Comparison of ENCODE assay signal across 14 mouse cellular contexts in genomic region chr8:121175540-121176090, GRCm38 (mm10). TPM values are rescaled to one million over a fixed set of nuclear protein-coding genes. Genes with fewer than 3 reads are reported as not detected.
DNase-seq lines count a peak whose midpoint lies in the region; ATAC-seq lines count a peak whose summit lies in the region.
"Had no signal": no experiment of that assay in that cellular context is flagged by ENCODE, and none has a peak within 500 bp of the region (broad histone marks: within the 10 kb centered on the region; RNA-seq: fewer than 3 reads in every experiment).

No protein-coding gene starts in this region.

- H3K36me3 ChIP-seq in hindbrain, embryonic 15.5 days = no peaks in the 10 kb centered on the region
- H3K36me3 ChIP-seq in hindbrain, embryonic 16.5 days (ENCODE audit: control insufficient read depth, insufficient read depth, low read length) = no peaks in the 10 kb centered on the region
- no peaks in the 10 kb centered on the region for H3K36me3 ChIP-seq in lung, embryonic 15.5 days
- no peaks in the 10 kb centered on the region for H3K36me3 ChIP-seq in embryonic facial prominence, embryonic 11.5 days (replicated peaks; ENCODE audit: control insufficient read depth, insufficient read depth, low read depth, low read length)
- H3K36me3 ChIP-seq in embryonic facial prominence, embryonic 15.5 days = no peaks in the 10 kb centered on the region
- H3K36me3 ChIP-seq: intestine, embryonic 15.5 days; liver, embryonic 15.5 days had no signal

- no peak overlapping the region for H3K4me2 ChIP-seq in hindbrain, embryonic 15.5 days
- no peak overlapping the region for H3K4me2 ChIP-seq in hindbrain, embryonic 16.5 days (ENCODE audit: low read length)
- H3K4me2 ChIP-seq in lung, embryonic 15.5 days = 0 out of 2 replicates have a peak overlapping the region, but pooled peaks have one; percentile 26
- H3K4me2 ChIP-seq in embryonic facial prominence, embryonic 11.5 days (ENCODE audit: low read depth, low read length) = no peak overlapping the region
- 0 out of 2 replicates have a peak overlapping the region, but pooled peaks have one; percentile 21 for H3K4me2 ChIP-seq in embryonic facial prominence, embryonic 15.5 days (replicated peaks)
- H3K4me2 ChIP-seq: intestine, embryonic 15.5 days; liver, embryonic 15.5 days had no signal

- H3K4me3 ChIP-seq in hindbrain, embryonic 15.5 days = no peak overlapping the region
- no peak overlapping the region for H3K4me3 ChIP-seq in hindbrain, embryonic 16.5 days (ENCODE audit: low read length)
- no peak overlapping the region for H3K4me3 ChIP-seq in lung, embryonic 15.5 days
- no peak overlapping the region for H3K4me3 ChIP-seq in embryonic facial prominence, embryonic 11.5 days (ENCODE audit: low read depth, low read length)
- no peak overlapping the region for H3K4me3 ChIP-seq in embryonic facial prominence, embryonic 15.5 days (replicated peaks)
- H3K4me3 ChIP-seq: intestine, embryonic 15.5 days; liver, embryonic 15.5 days had no signal

- no peaks in the 10 kb centered on the region for H3K27me3 ChIP-seq in hindbrain, embryonic 15.5 days
- no peaks in the 10 kb centered on the region for H3K27me3 ChIP-seq in hindbrain, embryonic 16.5 days (replicated peaks; ENCODE audit: control insufficient read depth, insufficient read depth, low read length)
- H3K27me3 ChIP-seq in lung, embryonic 15.5 days = no peaks in the 10 kb centered on the region; the same call in 1 of the 2 replicates
- H3K27me3 ChIP-seq in embryonic facial prominence, embryonic 11.5 days (ENCODE audit: control insufficient read depth, insufficient read depth, low read length) = no peaks in the 10 kb centered on the region
- H3K27me3 ChIP-seq in embryonic facial prominence, embryonic 15.5 days = no peaks in the 10 kb centered on the region; the same call in 1 of the 2 replicates
- H3K27me3 ChIP-seq: intestine, embryonic 15.5 days; liver, embryonic 15.5 days had no signal

- no peak for DNase-seq in lung, postnatal 14 days
- no peak for DNase-seq in embryonic facial prominence, embryonic 11.5 days (ENCODE audit: low spot score)
- DNase-seq in left cerebral cortex, postnatal 14 days (ENCODE audit: low spot score in 2 of 2) = no peak
- DNase-seq: cerebellum, adult 9-11 months; thymus, adult 18-20 months had no signal

- H3K4me1 ChIP-seq in hindbrain, embryonic 15.5 days (replicated peaks) = peaks cover 7% of the 10 kb centered on the region
- peaks cover 1% of the 10 kb centered on the region for H3K4me1 ChIP-seq in hindbrain, embryonic 16.5 days (ENCODE audit: control insufficient read depth, insufficient read depth, low read depth, low read length)
- peaks cover 35% of the 10 kb centered on the region for H3K4me1 ChIP-seq in lung, embryonic 15.5 days
- peaks cover 3% of the 10 kb centered on the region for H3K4me1 ChIP-seq in embryonic facial prominence, embryonic 11.5 days (ENCODE audit: control insufficient read depth, insufficient read depth, low read length)
- peaks cover 21% of the 10 kb centered on the region for H3K4me1 ChIP-seq in embryonic facial prominence, embryonic 15.5 days
- H3K4me1 ChIP-seq: liver, embryonic 15.5 days had no signal

- H3K9me3 ChIP-seq in hindbrain, embryonic 15.5 days = no peaks in the 10 kb centered on the region
- H3K9me3 ChIP-seq in hindbrain, embryonic 16.5 days (ENCODE audit: control insufficient read depth, low read length) = no peaks in the 10 kb centered on the region
- no peaks in the 10 kb centered on the region for H3K9me3 ChIP-seq in lung, embryonic 15.5 days
- H3K9me3 ChIP-seq in embryonic facial prominence, embryonic 11.5 days (replicated peaks; ENCODE audit: control insufficient read depth, low read length) = no peaks in the 10 kb centered on the region
- no peaks in the 10 kb centered on the region for H3K9me3 ChIP-seq in embryonic facial prominence, embryonic 15.5 days (replicated peaks)
- H3K9me3 ChIP-seq: intestine, embryonic 15.5 days; liver, embryonic 15.5 days had no signal

- intact Hi-C loops in left cerebral cortex, postnatal 14 days (cut with DNase I) = no loop called here

- no peak overlapping the region for H3K9ac ChIP-seq in hindbrain, embryonic 15.5 days
- H3K9ac ChIP-seq in hindbrain, embryonic 16.5 days (ENCODE audit: low read depth, low read length) = no peak overlapping the region
- no peak overlapping the region for H3K9ac ChIP-seq in lung, embryonic 15.5 days
- H3K9ac ChIP-seq in embryonic facial prominence, embryonic 11.5 days (replicated peaks; ENCODE audit: low read length) = no peak overlapping the region
- no peak overlapping the region for H3K9ac ChIP-seq in embryonic facial prominence, embryonic 15.5 days
- H3K9ac ChIP-seq: intestine, embryonic 15.5 days; liver, embryonic 15.5 days had no signal

- no peak overlapping the region for H3K27ac ChIP-seq in hindbrain, embryonic 15.5 days (replicated peaks)
- H3K27ac ChIP-seq in hindbrain, embryonic 16.5 days (ENCODE audit: low read depth, low read length) = no peak overlapping the region
- no peak overlapping the region for H3K27ac ChIP-seq in lung, embryonic 15.5 days
- peak overlapping the region; percentile 1 for H3K27ac ChIP-seq in embryonic facial prominence, embryonic 11.5 days (replicated peaks; ENCODE audit: low read depth, low read length)
- no peak overlapping the region for H3K27ac ChIP-seq in embryonic facial prominence, embryonic 15.5 days (replicated peaks)
- H3K27ac ChIP-seq: intestine, embryonic 15.5 days; liver, embryonic 15.5 days had no signal

- WGBS in hindbrain, embryonic 15.5 days = 70% methylated on average over 8 of the region's 8 CpGs
- 75% methylated on average over 8 of the region's 8 CpGs for WGBS in hindbrain, embryonic 16.5 days
- WGBS in lung, embryonic 15.5 days = 68% methylated on average over 8 of the region's 8 CpGs
- 60% methylated on average over 8 of the region's 8 CpGs for WGBS in embryonic facial prominence, embryonic 11.5 days
- WGBS in embryonic facial prominence, embryonic 15.5 days = 55% methylated on average over 8 of the region's 8 CpGs

- ATAC-seq in hindbrain, embryonic 15.5 days (ENCODE audit: low FRiP score, low read depth) = 0 out of 2 replicates have a peak, but pooled peaks have one; percentile 24
- no peak for ATAC-seq in hindbrain, embryonic 16.5 days
- ATAC-seq in lung, embryonic 15.5 days (ENCODE audit: borderline replicate concordance, extremely low read depth, low FRiP score, low TSS enrichment) = peak; percentile 21; the same call in 1 of the 2 replicates
- ATAC-seq in embryonic facial prominence, embryonic 11.5 days (replicated peaks; ENCODE audit: insufficient number of reproducible peaks, low FRiP score, low TSS enrichment, low read depth) = no peak
- ATAC-seq in embryonic facial prominence, embryonic 15.5 days (ENCODE audit: insufficient number of reproducible peaks, low FRiP score, low TSS enrichment, low read depth) = no peak
- ATAC-seq: Patski had no signal

RNA-seq across cellular contexts. Expression of gene Foxl1, which starts 47.9 kb away (rescaled TPM):
- 0.14 and 0.40 TPM in 2 replicates for polyA plus RNA-seq in hindbrain, embryonic 15.5 days (2015; fragmentation: Nextera tagmentation; extraction: Ambion mirVana)
- polyA plus RNA-seq in hindbrain, embryonic 16.5 days (2015; fragmentation: Nextera tagmentation; extraction: Ambion mirVana) = 0.09 and 0.16 TPM in 2 replicates
- polyA plus RNA-seq in lung, embryonic 15.5 days (2015; fragmentation: Nextera tagmentation; extraction: Ambion mirVana) = 6.8 and 8.5 TPM in 2 replicates
- 4.4 and 4.7 TPM in 2 replicates for polyA plus RNA-seq in embryonic facial prominence, embryonic 11.5 days (2014; fragmentation: Nextera tagmentation; extraction: Ambion mirVana)
- 0.25 and 0.31 TPM in 2 replicates for polyA plus RNA-seq in embryonic facial prominence, embryonic 15.5 days (2015; fragmentation: Nextera tagmentation; extraction: Ambion mirVana)
- under 1 TPM; 0.13 to 0.15 TPM for total RNA-seq in left cerebral cortex, postnatal 14 days (2021)
- total RNA-seq: megakaryocyte-erythroid progenitor cell, adult 5-6 weeks had no signal
- polyA plus RNA-seq: spleen, adult 2 months had no signal

RNA-seq across cellular contexts. Expression of gene Foxc2, which starts 59.6 kb away (rescaled TPM):
- polyA plus RNA-seq in hindbrain, embryonic 15.5 days (2015; fragmentation: Nextera tagmentation; extraction: Ambion mirVana) = 4.1 and 5.5 TPM in 2 replicates
- polyA plus RNA-seq in hindbrain, embryonic 16.5 days (2015; fragmentation: Nextera tagmentation; extraction: Ambion mirVana) = 1.9 and 2.8 TPM in 2 replicates
- 2.1 and 2.3 TPM in 2 replicates for polyA plus RNA-seq in lung, embryonic 15.5 days (2015; fragmentation: Nextera tagmentation; extraction: Ambion mirVana)
- 15.1 and 15.7 TPM in 2 replicates for polyA plus RNA-seq in embryonic facial prominence, embryonic 11.5 days (2014; fragmentation: Nextera tagmentation; extraction: Ambion mirVana)
- 2.3 and 5.6 TPM in 2 replicates for polyA plus RNA-seq in embryonic facial prominence, embryonic 15.5 days (2015; fragmentation: Nextera tagmentation; extraction: Ambion mirVana)
- 1 to 10 TPM; 2.7 to 3.5 TPM for total RNA-seq in left cerebral cortex, postnatal 14 days (2021)
- total RNA-seq: megakaryocyte-erythroid progenitor cell, adult 5-6 weeks had no signal
- polyA plus RNA-seq: liver, embryonic 15.5 days had no signal

Comparison
In these comparisons a context has a peak if more than half of its experiments do, and no peak if none do; other contexts are left out.
1. ATAC-seq: peak in hindbrain, embryonic 15.5 days (single experiment) and lung, embryonic 15.5 days (single experiment); none in hindbrain, embryonic 16.5 days (single experiment), embryonic facial prominence, embryonic 11.5 days (single experiment) and embryonic facial prominence, embryonic 15.5 days (single experiment).
2. H3K4me2 ChIP-seq: peak in lung, embryonic 15.5 days (single experiment) and embryonic facial prominence, embryonic 15.5 days (single experiment); none in hindbrain, embryonic 15.5 days (single experiment), hindbrain, embryonic 16.5 days (single experiment) and embryonic facial prominence, embryonic 11.5 days (single experiment).